Mouse (Mus musculus): ENCODE results near the gene Nav3.
A peak's percentile ranks its signal among the peaks of the same experiment; 100 is the strongest.
"Not testable (repeated sequence)": the region's sequence is repeated elsewhere in the genome, so short reads cannot be mapped to it uniquely, and the experiment has no call there.

The Nav3 gene

GRCm38 (mm10) chr10:110383506-110384229, 72.3 kb downstream of the Nav3 start:
- DNase-seq (ENCODE audit: low spot score), result not testable (repeated sequence)

- DNase-seq (ENCODE audit: low spot score), result no peak
These were observed 75.2 kb downstream of the Nav3 start for GRCm38 (mm10) chr10:110380792-110381191.

- no peak for DNase-seq (ENCODE audit: low spot score)
These were observed 83.1 kb downstream of the Nav3 start for GRCm38 (mm10) chr10:110372724-110373455.

GRCm38 (mm10) chr10:110352148-110352547, 103.9 kb downstream of the Nav3 start:
- DNase-seq (ENCODE audit: low spot score), result no peak

- DNase-seq (ENCODE audit: low spot score), result no peak
These were observed 126.0 kb downstream of the Nav3 start for GRCm38 (mm10) chr10:110330030-110330429.

GRCm38 (mm10) chr10:110329629-110330028, 126.4 kb downstream of the Nav3 start:
- peak; percentile 34 for DNase-seq (ENCODE audit: low spot score)

- DNase-seq (ENCODE audit: low spot score), result peak; percentile 66
These were observed 133.8 kb downstream of the Nav3 start for GRCm38 (mm10) chr10:110322082-110322632.

GRCm38 (mm10) chr10:110317275-110317674, 138.7 kb downstream of the Nav3 start:
- no peak for DNase-seq (ENCODE audit: low spot score)

- no peak for DNase-seq (ENCODE audit: low spot score)
These were observed 141.5 kb downstream of the Nav3 start for GRCm38 (mm10) chr10:110314525-110314924.

GRCm38 (mm10) chr10:110313959-110314358, 142.0 kb downstream of the Nav3 start:
- no peak for DNase-seq (ENCODE audit: low spot score)

- DNase-seq (ENCODE audit: low spot score), result no peak
These were observed 146.5 kb downstream of the Nav3 start for GRCm38 (mm10) chr10:110309511-110309910.

GRCm38 (mm10) chr10:110305609-110306008, 150.4 kb downstream of the Nav3 start:
- DNase-seq (ENCODE audit: low spot score), result no peak

GRCm38 (mm10) chr10:110290016-110290623, 165.9 kb downstream of the Nav3 start:
- DNase-seq (ENCODE audit: low spot score), result no peak

- DNase-seq (ENCODE audit: low spot score), result no peak
These were observed 172.1 kb downstream of the Nav3 start for GRCm38 (mm10) chr10:110283879-110284278.

GRCm38 (mm10) chr10:110272818-110273217, 183.2 kb downstream of the Nav3 start:
- DNase-seq (ENCODE audit: low spot score), result no peak

- no peak for DNase-seq (ENCODE audit: low spot score)
These were observed 185.4 kb downstream of the Nav3 start for GRCm38 (mm10) chr10:110270561-110270960.

- peak; percentile 68 for DNase-seq (ENCODE audit: low spot score)
These were observed 213.9 kb downstream of the Nav3 start for GRCm38 (mm10) chr10:110242128-110242561.

GRCm38 (mm10) chr10:110240667-110241066, 215.3 kb downstream of the Nav3 start:
- DNase-seq (ENCODE audit: low spot score), result no peak

- no peak for DNase-seq (ENCODE audit: low spot score)
These were observed 222.6 kb downstream of the Nav3 start for GRCm38 (mm10) chr10:110233307-110233930.

- DNase-seq (ENCODE audit: low spot score), result no peak
These were observed 249.6 kb downstream of the Nav3 start for GRCm38 (mm10) chr10:110206411-110206810.

GRCm38 (mm10) chr10:110204121-110204697, 251.8 kb downstream of the Nav3 start:
- no peak for DNase-seq (ENCODE audit: low spot score)

- DNase-seq (ENCODE audit: low spot score), result no peak
These were observed 263.1 kb downstream of the Nav3 start for GRCm38 (mm10) chr10:110192881-110193280.
